Mouse (Mus musculus): Measurements from ENCODE around the gene Fam217b.

The Fam217b gene

GRCm38 (mm10) chr2:178414261-178415149 lies at the start of gene Fam217b, which contains the start of gene Ppp1r3d:
TSS of gene Fam217b (plus strand) at chr2:178414524.
TSS of gene Ppp1r3d (minus strand) at chr2:178414472.
- DNase-seq = peak; percentile 64 to 76

GRCm38 (mm10) chr2:178407053-178407815 lies 7.1 kb upstream of the Fam217b start, which contains the start of gene Sycp2:
TSS of gene Sycp2 (minus strand) at chr2:178407685.
- DNase-seq = no peak

GRCm38 (mm10) chr2:178409024-178409423 lies 5.3 kb upstream of the Fam217b start:
- no peak for DNase-seq

- no peak for DNase-seq
Observed at GRCm38 (mm10) chr2:178410286-178410685, 4.0 kb upstream of the Fam217b start.

- DNase-seq = no peak
Observed at GRCm38 (mm10) chr2:178412598-178412997, 1.7 kb upstream of the Fam217b start.

- DNase-seq = no peak
Observed at GRCm38 (mm10) chr2:178413081-178413480, 1.2 kb upstream of the Fam217b start.

- DNase-seq = no peak
Observed at GRCm38 (mm10) chr2:178413481-178414260, 653 bp upstream of the Fam217b start.

- DNase-seq = no peak
Observed at GRCm38 (mm10) chr2:178415150-178415448, 775 bp downstream of the Fam217b start.

GRCm38 (mm10) chr2:178416427-178416826 lies 2.1 kb downstream of the Fam217b start:
- DNase-seq = no peak

- no peak for DNase-seq
Observed at GRCm38 (mm10) chr2:178416970-178417369, 2.6 kb downstream of the Fam217b start.

- no peak for DNase-seq
Observed at GRCm38 (mm10) chr2:178420576-178420975, 6.3 kb downstream of the Fam217b start.

GRCm38 (mm10) chr2:178421603-178422002 lies 7.3 kb downstream of the Fam217b start:
- no peak for DNase-seq

GRCm38 (mm10) chr2:178422186-178422585 lies 7.9 kb downstream of the Fam217b start:
- no peak for DNase-seq

GRCm38 (mm10) chr2:178423223-178423622 lies 8.9 kb downstream of the Fam217b start:
- DNase-seq = no peak

GRCm38 (mm10) chr2:178426229-178426628 lies 11.9 kb downstream of the Fam217b start:
- DNase-seq = peak in 1 of 2 experiments; percentile 34

GRCm38 (mm10) chr2:178427181-178427580 lies 12.9 kb downstream of the Fam217b start:
- DNase-seq = no peak

GRCm38 (mm10) chr2:178428183-178428582 lies 13.9 kb downstream of the Fam217b start:
- no peak for DNase-seq

- DNase-seq = no peak
Observed at GRCm38 (mm10) chr2:178428676-178429075, 14.4 kb downstream of the Fam217b start.

GRCm38 (mm10) chr2:178429426-178429825 lies 15.1 kb downstream of the Fam217b start:
- no peak for DNase-seq

GRCm38 (mm10) chr2:178430231-178430630 lies 15.9 kb downstream of the Fam217b start, which contains the start of gene Cdh26:
TSS of gene Cdh26 (plus strand) at chr2:178430531.
- no peak for DNase-seq

- no peak for DNase-seq
Observed at GRCm38 (mm10) chr2:178433495-178433894, 19.2 kb downstream of the Fam217b start.

GRCm38 (mm10) chr2:178433903-178434302 lies 19.6 kb downstream of the Fam217b start:
- DNase-seq = no peak

GRCm38 (mm10) chr2:178437311-178437710 lies 23.0 kb downstream of the Fam217b start:
- DNase-seq = no peak

Measured in kidney, postnatal 25 days (tissue).